Mouse (Mus musculus) stomach, adult 2 months (tissue): Measurements from ENCODE around the gene Arhgef10l. TPM values are rescaled to one million over a fixed set of nuclear protein-coding genes. Genes with fewer than 3 reads are reported as not detected.

Experiments used
- polyA plus RNA-seq: library from polyadenylated mRNA; depleted of rRNA; stranded (reverse); fragments of >200 nt; gene quantifications from 2 replicates; pipeline ENCODE4 v1.2.3, GENCODE M21; 2012; rRNA removed

Gene Arhgef10l
- 16.2 and 17.3 TPM in 2 replicates for polyA plus RNA-seq

GRCm38 (mm10) chr4:140665760-140666159 lies at the start of gene Arhgef10l:
TSS of gene Arhgef10l (minus strand) at chr4:140666012.

DNA sequence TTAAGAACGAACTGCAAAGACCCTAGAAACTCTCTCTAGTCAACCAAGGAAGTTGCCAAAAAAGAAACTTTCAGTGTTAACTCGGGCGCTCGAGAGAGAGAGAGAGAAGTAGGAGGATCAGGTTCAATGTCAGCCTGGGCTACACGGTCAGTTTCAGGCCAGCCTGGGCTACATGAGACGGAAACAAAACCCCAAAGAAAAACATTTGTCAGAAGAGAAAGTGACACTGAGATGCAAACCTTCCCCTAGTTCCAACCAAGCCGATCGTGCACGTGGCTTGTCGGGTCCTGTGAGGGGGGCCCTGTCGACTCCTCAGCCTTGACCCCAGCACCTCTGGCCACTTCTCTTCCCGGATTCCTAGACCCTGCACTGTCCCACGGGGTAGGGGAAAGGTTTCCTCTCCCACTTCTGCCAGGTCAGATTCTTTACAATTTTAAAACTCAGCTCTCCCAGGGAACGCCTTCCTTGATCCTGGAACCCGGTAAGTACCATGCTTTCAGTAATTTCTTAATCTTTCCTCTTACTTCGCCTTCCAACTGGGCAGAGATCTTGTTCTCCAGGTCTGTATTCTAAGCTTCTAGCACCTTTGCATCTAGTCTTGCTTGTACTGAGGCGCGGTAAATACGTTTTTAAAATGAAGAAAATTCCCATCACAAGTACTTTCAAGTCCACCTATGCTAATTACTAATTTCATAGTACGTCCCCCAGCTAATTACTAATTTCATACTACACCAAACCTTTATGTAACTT lies 34.6 kb upstream of the Arhgef10l start, which contains the start of gene Rcc2:
Gene Rcc2, plus strand, starts transcription at position 273 of the 750 bp plus-strand sequence.

Other genes starting within 250 kb of the Arhgef10l start
- 26.9 and 27.2 TPM in 2 replicates for gene Rcc2, start 34.5 kb upstream of the Arhgef10l start, polyA plus RNA-seq
- not detected in 2 replicates for gene Padi6, start 76.6 kb upstream of the Arhgef10l start, polyA plus RNA-seq
- gene Padi4, start 108.2 kb upstream of the Arhgef10l start, polyA plus RNA-seq, result 1.7 and 2.8 TPM in 2 replicates
- 0.09 TPM in 1 of 2 replicates, not detected in the other for gene Padi3, start 144.6 kb upstream of the Arhgef10l start, polyA plus RNA-seq
- gene Padi1, start 179.8 kb upstream of the Arhgef10l start, polyA plus RNA-seq, result 1.5 and 2.0 TPM in 2 replicates
- gene Padi2, start 240.3 kb upstream of the Arhgef10l start, polyA plus RNA-seq, result 1.1 and 2.2 TPM in 2 replicates